Mouse (Mus musculus) sigmoid colon, adult 10 weeks (tissue): ENCODE measurements around the gene Lrrc75a. TPM values are rescaled to one million over a fixed set of nuclear protein-coding genes. Genes with fewer than 3 reads are reported as not detected.

Source experiments
- polyA plus RNA-seq: library from polyadenylated mRNA; stranded (reverse); fragments of 350-450 nt; fragmentation: Illumina TruSeq; extraction: RNeasy Lipid Tissue Mini Kit (QIAGEN cat#74804); gene quantifications from one replicate; pipeline ENCODE4 v1.2.3, GENCODE M21; 2014; ENCODE audit warnings: low read depth, low replicate concordance

Lrrc75a gene
- 31.1 TPM for polyA plus RNA-seq

GRCm38 (mm10) chr11:62647661-62648590, at the start of gene Lrrc75a:
TSS of gene Lrrc75a (minus strand) at chr11:62648523.

GRCm38 (mm10) chr11:62648591-62649391, 468 bp upstream of the Lrrc75a start, which contains the start of gene Mmgt2:
TSS of gene Mmgt2 (plus strand) at chr11:62648664.

DNA sequence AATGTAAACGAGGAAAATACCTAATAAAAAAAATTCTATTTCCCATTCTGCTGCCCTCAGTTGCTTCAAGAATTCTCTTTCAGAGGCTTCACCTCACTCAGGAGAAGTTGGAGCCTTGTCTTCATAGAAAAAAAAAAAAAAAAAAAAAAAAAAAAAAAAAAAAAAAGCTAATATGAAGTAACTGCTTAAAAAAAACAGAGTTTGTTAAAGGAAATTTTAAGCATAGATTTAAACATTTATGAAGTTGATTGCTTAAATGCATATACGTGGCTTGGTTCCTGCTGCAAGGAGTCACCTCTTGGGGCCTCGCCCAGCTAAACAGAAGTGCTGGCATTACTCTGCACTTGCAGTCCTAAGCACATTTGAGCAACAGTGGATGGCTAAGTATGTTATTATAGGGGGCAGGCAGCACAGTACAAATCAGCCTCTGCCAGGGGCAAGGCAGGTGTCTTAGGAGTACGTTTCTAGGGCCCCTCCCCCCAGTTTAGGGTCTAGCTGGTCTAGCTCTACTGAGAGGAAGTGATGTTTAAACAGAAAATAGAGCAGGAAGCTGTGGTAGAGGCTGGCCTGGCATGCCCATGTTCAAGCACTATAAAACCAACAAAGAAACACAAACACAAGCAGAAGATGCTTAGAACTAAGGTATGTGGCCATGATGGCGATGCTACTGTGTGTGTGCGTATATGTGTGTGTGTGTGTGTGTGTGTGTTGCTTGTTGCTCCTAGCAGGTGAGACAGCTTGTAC, 74.2 kb downstream of the Lrrc75a start, which contains the start of gene Trpv2:
Trpv2 (plus strand) TSS at position 528 of the 744 bp plus-strand sequence.

Other genes with a start within 250 kb of the Lrrc75a start
- 4.4 TPM for gene Pigl, start 190.1 kb downstream of the Lrrc75a start, polyA plus RNA-seq
- 255 TPM for gene Ncor1, start 190.0 kb downstream of the Lrrc75a start, polyA plus RNA-seq
- gene Cenpv, start 109.3 kb downstream of the Lrrc75a start, polyA plus RNA-seq = 21.6 TPM
- gene Ubb, start 97.4 kb downstream of the Lrrc75a start, polyA plus RNA-seq = 44.9 TPM
- 0.35 TPM for gene Trpv2, start 74.0 kb downstream of the Lrrc75a start, polyA plus RNA-seq
- gene Mmgt2, start 141 bp upstream of the Lrrc75a start, polyA plus RNA-seq = 27.4 TPM
- gene Zfp287, start 83.4 kb upstream of the Lrrc75a start, polyA plus RNA-seq = 5.0 TPM
- not detected for gene Gm10428, start 104.6 kb upstream of the Lrrc75a start, polyA plus RNA-seq
- 2.6 TPM for gene Zfp286, start 140.9 kb upstream of the Lrrc75a start, polyA plus RNA-seq
- 81.2 TPM for gene Trim16, start 171.7 kb upstream of the Lrrc75a start, polyA plus RNA-seq
- 2.4 TPM for gene Fbxw10, start 198.5 kb upstream of the Lrrc75a start, polyA plus RNA-seq
- 178 TPM for gene Tvp23b, start 230.9 kb upstream of the Lrrc75a start, polyA plus RNA-seq